Mouse (Mus musculus) limb, embryonic 12.5 days (tissue): ENCODE results near the gene Prr9. TPM values are rescaled to one million over a fixed set of nuclear protein-coding genes. Genes with fewer than 3 reads are reported as not detected.

Experiments used
- ATAC-seq: fragments of 200-750 bp; cut with Nextera tagmentation; 2 replicates; pipeline ENCODE4 v1.8.0; 2017; ENCODE audit warnings: low read depth, moderate TSS enrichment; ENCODE audit not compliant: insufficient number of reproducible peaks, insufficient read depth, low FRiP score, low TSS enrichment
- H3K27ac ChIP-seq: fragments of 300-500 bp; sonication (generic); 2 replicates; pipeline ENCODE4 v1.5.1; 2016; ENCODE audit warnings: mild to moderate bottlenecking, moderate library complexity
- H3K27me3 ChIP-seq: fragments of 300-500 bp; sonication (generic); 2 replicates; pipeline ENCODE4 v1.6.1; 2016; ENCODE audit warnings: mild to moderate bottlenecking, moderate library complexity
- H3K36me3 ChIP-seq: fragments of 300-500 bp; sonication (generic); 2 replicates; pipeline ENCODE4 v1.6.1; 2016; ENCODE audit warnings: mild to moderate bottlenecking, moderate library complexity
- H3K4me1 ChIP-seq: fragments of 300-500 bp; sonication (generic); replicated peaks from 2 replicates; pipeline ENCODE4 v1.6.1; 2016
- H3K4me2 ChIP-seq: fragments of 300-500 bp; sonication (generic); 2 replicates; pipeline ENCODE4 v1.6.1; 2016; ENCODE audit warnings: mild to moderate bottlenecking, moderate library complexity
- H3K4me3 ChIP-seq: fragments of 300-500 bp; sonication (generic); replicated peaks from 2 replicates; pipeline ENCODE4 v1.5.1; 2016; ENCODE audit warnings: mild to moderate bottlenecking
- H3K9ac ChIP-seq: fragments of 300-500 bp; sonication (generic); replicated peaks from 2 replicates; pipeline ENCODE4 v1.6.1; 2016; ENCODE audit warnings: mild to moderate bottlenecking, moderate library complexity
- H3K9me3 ChIP-seq: fragments of 300-500 bp; sonication (generic); 2 replicates; pipeline ENCODE4 v1.6.1; 2016; ENCODE audit warnings: mild to moderate bottlenecking, moderate library complexity
- WGBS: fragments of 180-500 bp; shearing (Covaris S2); methylation state at CpG from one replicate; pipeline ENCODE4 v1.1.7; 2016; 5-methylcytosine and 5-hydroxymethylcytosine counted together
- polyA plus RNA-seq: library from polyadenylated mRNA; unstranded; fragments of >200 nt; fragmentation: Nextera tagmentation; extraction: Ambion mirVana; gene quantifications from 2 replicates; pipeline ENCODE4 v1.2.1, GENCODE M21; 2016

The Prr9 gene
- polyA plus RNA-seq = not detected in 2 replicates

GRCm38 (mm10) chr3:92123847-92124246 is at the start of gene Prr9:
TSS of gene Prr9 (minus strand) at chr3:92123947.
- Histone ChIP-seq H3K4me2 (no peak within 1 kb of the TSS), H3K4me3 (no peak within 1 kb of the TSS), H3K4me1 (no peaks in the 10 kb centered on the region), H3K36me3 (no peaks in the 10 kb centered on the region), H3K9me3 (no peaks in the 10 kb centered on the region), H3K27ac (no peak within 1 kb of the TSS), H3K27me3 (no peaks in the 10 kb centered on the region; the same call in 1 of the 2 replicates), H3K9ac (no peak within 1 kb of the TSS)
- 57% methylated on average over 5 of the region's 5 CpGs for WGBS
- ATAC-seq = no peak

DNA sequence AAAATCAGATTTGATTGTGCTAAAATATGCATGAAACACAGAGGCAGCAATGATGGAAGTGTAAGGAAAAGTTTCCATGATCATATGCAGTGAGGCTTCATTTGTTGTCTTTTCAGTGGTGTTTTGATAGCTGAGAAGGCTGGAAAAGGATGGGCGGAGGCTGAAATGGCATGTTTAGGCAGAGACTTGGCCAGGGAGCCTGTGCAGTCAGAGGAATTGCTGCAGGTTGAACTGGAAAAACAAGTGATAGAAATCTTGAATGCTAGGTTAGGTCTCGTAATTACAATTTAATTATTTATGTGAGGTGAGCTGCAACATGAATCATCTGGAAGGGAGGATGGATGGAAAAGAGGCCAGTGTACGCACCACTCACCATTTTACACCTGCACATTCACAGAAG is 46.1 kb upstream of the Prr9 start:
- no peaks in the 10 kb centered on the region for H3K4me1 ChIP-seq
- H3K4me2 ChIP-seq = no peak overlapping the region
- no peaks in the 10 kb centered on the region for H3K9me3 ChIP-seq
- no peaks in the 10 kb centered on the region for H3K36me3 ChIP-seq
- no peaks in the 10 kb centered on the region for H3K27me3 ChIP-seq
- H3K9ac ChIP-seq = no peak overlapping the region
- no peak for ATAC-seq
- no peak overlapping the region for H3K27ac ChIP-seq
- 73% methylated on average over 3 of the region's 3 CpGs for WGBS
- no peak overlapping the region for H3K4me3 ChIP-seq

- no peak overlapping the region for H3K9ac ChIP-seq
- no peak overlapping the region for H3K4me3 ChIP-seq
- no peaks in the 10 kb centered on the region for H3K9me3 ChIP-seq
- no peaks in the 10 kb centered on the region for H3K27me3 ChIP-seq
- no peak for ATAC-seq
- no peak overlapping the region for H3K27ac ChIP-seq
- no peaks in the 10 kb centered on the region for H3K4me1 ChIP-seq
- no peaks in the 10 kb centered on the region for H3K36me3 ChIP-seq
- H3K4me2 ChIP-seq = no peak overlapping the region
Measured at GRCm38 (mm10) chr3:92153322-92153721, 29.6 kb upstream of the Prr9 start.

GRCm38 (mm10) chr3:92150631-92151277 is 27.0 kb upstream of the Prr9 start:
- 24% methylated on average over 8 of the region's 8 CpGs for WGBS
- ATAC-seq = no peak
- no peaks in the 10 kb centered on the region for H3K27me3 ChIP-seq

DNA sequence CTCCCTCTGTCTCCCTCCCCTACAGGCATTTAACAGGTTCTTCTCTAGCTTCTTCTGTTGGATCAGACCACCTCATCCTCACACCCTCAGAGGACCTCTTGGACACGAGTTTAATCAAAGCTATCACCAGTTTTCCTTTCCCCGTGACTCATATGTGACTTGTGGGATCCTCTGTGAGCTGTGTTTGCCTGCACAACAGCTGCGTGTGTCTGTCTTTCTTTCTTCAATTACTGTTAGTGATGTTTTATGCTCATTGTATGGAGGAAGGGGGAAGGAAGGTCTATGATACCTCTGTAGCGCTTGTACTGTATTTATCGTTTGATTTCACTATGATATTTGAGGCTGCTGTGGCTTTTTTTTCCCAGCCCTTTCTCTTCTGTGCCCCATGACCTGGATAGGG is 24.2 kb upstream of the Prr9 start:
- H3K27me3 ChIP-seq = no peaks in the 10 kb centered on the region
- no peaks in the 10 kb centered on the region for H3K4me1 ChIP-seq
- ATAC-seq = no peak
- H3K9ac ChIP-seq = no peak overlapping the region
- no peak overlapping the region for H3K4me2 ChIP-seq
- H3K9me3 ChIP-seq = no peaks in the 10 kb centered on the region
- H3K36me3 ChIP-seq = no peaks in the 10 kb centered on the region
- no peak overlapping the region for H3K4me3 ChIP-seq
- 80% methylated on average over 5 of the region's 5 CpGs for WGBS
- no peak overlapping the region for H3K27ac ChIP-seq

More at GRCm38 (mm10) chr3:92150631-92151277, 27.0 kb upstream of the Prr9 start:
- H3K9ac ChIP-seq = no peak overlapping the region
- H3K27ac ChIP-seq = no peak overlapping the region
- no peak overlapping the region for H3K4me2 ChIP-seq
- H3K4me1 ChIP-seq = no peaks in the 10 kb centered on the region
- no peak overlapping the region for H3K4me3 ChIP-seq
- no peaks in the 10 kb centered on the region for H3K36me3 ChIP-seq
- H3K9me3 ChIP-seq = no peaks in the 10 kb centered on the region

DNA sequence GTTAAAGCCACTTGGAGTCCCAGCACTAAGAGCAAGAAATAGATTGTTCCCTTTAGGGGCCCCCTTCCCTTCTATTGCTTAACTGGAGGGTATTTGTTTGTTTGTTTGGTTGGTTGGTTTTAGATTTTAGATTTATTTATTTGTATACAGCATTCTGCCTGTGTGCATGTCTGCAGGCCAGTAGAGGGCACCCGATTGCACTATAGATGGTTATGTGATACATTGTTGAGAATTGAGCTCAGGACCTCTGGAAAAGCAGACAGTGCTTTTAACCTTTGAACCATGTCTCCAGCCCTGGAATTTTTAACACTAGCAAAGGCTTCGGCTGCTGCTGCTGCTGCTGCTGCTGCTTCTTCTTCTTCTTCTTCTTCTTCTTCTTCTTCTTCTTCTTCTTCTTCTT is 23.7 kb upstream of the Prr9 start:
- Histone ChIP-seq H3K4me2 (no peak overlapping the region), H3K36me3 (no peaks in the 10 kb centered on the region), H3K4me1 (no peaks in the 10 kb centered on the region), H3K9me3 (no peaks in the 10 kb centered on the region), H3K27me3 (no peaks in the 10 kb centered on the region), H3K27ac (no peak overlapping the region), H3K4me3 (no peak overlapping the region), H3K9ac (no peak overlapping the region)
- no peak for ATAC-seq
- WGBS = 38% methylated on average over 2 of the region's 2 CpGs

DNA sequence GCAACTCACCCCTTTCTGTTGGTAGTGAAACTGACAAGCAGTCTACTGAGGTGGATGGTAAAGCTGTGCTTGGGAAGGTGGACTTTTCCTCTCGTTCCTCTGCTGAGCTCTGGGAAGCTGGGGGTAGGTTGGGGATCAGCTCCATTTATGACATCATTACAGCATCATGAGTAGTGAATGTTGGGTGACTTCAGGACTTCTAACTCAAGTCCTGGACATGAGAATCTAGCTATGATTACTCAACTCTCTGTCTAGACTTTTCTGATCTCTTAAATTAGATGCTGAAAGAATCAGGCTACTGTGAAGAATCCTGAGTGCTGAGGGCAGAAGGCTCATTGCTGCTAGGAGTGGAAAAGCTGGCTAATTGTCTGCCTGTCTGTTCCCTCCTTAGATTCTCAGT is 18.9 kb upstream of the Prr9 start, which contains the start of gene Lelp1:
Gene Lelp1 (minus strand): TSS at position 101 of the 400 bp plus-strand sequence.
- H3K9me3 ChIP-seq = no peaks in the 10 kb centered on the region
- no peak within 1 kb of the TSS for H3K4me2 ChIP-seq
- no peak within 1 kb of the TSS for H3K27ac ChIP-seq
- 60% methylated on average over 1 of the region's 1 CpGs for WGBS
- H3K36me3 ChIP-seq = no peaks in the 10 kb centered on the region
- no peak within 1 kb of the TSS for H3K4me3 ChIP-seq
- no peaks in the 10 kb centered on the region for H3K4me1 ChIP-seq
- no peak for ATAC-seq
- no peak within 1 kb of the TSS for H3K9ac ChIP-seq
- H3K27me3 ChIP-seq = no peaks in the 10 kb centered on the region

DNA sequence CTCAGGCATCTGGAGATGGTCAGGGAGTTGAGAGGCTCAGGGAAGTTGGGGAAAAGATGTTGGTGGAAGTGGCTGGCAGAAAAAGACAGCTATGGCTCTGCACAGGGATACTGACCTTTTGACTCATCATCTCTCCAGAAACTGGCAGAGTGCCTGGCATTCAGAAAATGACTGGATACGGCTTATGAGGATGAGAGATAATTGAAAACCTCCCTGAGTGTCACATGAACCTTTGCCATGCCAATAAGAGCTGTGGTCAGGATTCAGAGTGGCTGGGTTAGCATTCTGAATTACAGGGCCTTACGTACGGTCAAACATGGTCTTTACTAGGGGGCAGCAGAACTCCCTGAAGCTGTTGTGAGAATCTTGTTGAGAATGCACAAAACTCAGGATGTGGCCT is 2.8 kb downstream of the Prr9 start:
- Histone ChIP-seq H3K9ac (no peak overlapping the region), H3K36me3 (no peaks in the 10 kb centered on the region), H3K27me3 (no peaks in the 10 kb centered on the region; the same call in 1 of the 2 replicates), H3K27ac (no peak overlapping the region), H3K9me3 (no peaks in the 10 kb centered on the region), H3K4me3 (no peak overlapping the region), H3K4me1 (no peaks in the 10 kb centered on the region), H3K4me2 (no peak overlapping the region)
- 91% methylated on average over 3 of the region's 3 CpGs for WGBS
- ATAC-seq = no peak

- Histone ChIP-seq H3K9me3 (no peaks in the 10 kb centered on the region), H3K27ac (no peak overlapping the region), H3K4me3 (no peak overlapping the region), H3K4me1 (no peaks in the 10 kb centered on the region), H3K4me2 (no peak overlapping the region), H3K9ac (no peak overlapping the region), H3K36me3 (no peaks in the 10 kb centered on the region), H3K27me3 (no peaks in the 10 kb centered on the region; the same call in 1 of the 2 replicates)
- WGBS = 33% methylated on average over 3 of the region's 3 CpGs
- no peak for ATAC-seq
Measured at GRCm38 (mm10) chr3:92117930-92118329, 5.8 kb downstream of the Prr9 start.

- Histone ChIP-seq H3K4me1 (no peaks in the 10 kb centered on the region), H3K9me3 (no peaks in the 10 kb centered on the region), H3K27me3 (no peaks in the 10 kb centered on the region), H3K27ac (no peak overlapping the region), H3K36me3 (no peaks in the 10 kb centered on the region), H3K4me3 (no peak overlapping the region), H3K9ac (no peak overlapping the region), H3K4me2 (no peak overlapping the region)
- ATAC-seq = no peak
Measured at GRCm38 (mm10) chr3:92111526-92111925, 12.2 kb downstream of the Prr9 start.

DNA sequence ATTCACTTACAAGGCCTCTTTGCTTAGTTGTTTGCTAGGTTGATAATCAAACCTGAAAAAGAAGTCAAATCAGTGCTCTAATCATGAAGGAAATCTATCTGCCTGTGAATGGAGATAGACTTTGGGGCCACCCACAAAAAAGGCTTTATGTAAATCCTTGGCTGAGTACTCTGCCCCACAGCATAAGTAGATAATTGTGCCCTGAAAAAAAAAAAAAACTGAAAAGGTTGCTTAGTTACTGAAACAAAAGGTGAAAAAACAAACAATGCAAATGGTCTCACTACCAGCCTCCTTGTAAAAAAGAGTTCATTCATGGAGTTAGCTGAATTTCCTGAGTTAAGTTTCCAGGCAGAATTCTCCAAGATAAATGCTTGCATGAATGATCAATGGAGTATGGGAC is 13.0 kb downstream of the Prr9 start:
- Histone ChIP-seq H3K9ac (no peak overlapping the region), H3K27me3 (no peaks in the 10 kb centered on the region), H3K9me3 (no peaks in the 10 kb centered on the region), H3K27ac (no peak overlapping the region), H3K4me1 (no peaks in the 10 kb centered on the region), H3K4me3 (no peak overlapping the region), H3K4me2 (no peak overlapping the region), H3K36me3 (no peaks in the 10 kb centered on the region)
- ATAC-seq = no peak

GRCm38 (mm10) chr3:92106582-92106981 is 17.2 kb downstream of the Prr9 start:
- ATAC-seq = no peak
- no peaks in the 10 kb centered on the region for H3K36me3 ChIP-seq
- no peak overlapping the region for H3K27ac ChIP-seq
- no peak overlapping the region for H3K9ac ChIP-seq
- H3K27me3 ChIP-seq = no peaks in the 10 kb centered on the region
- H3K4me3 ChIP-seq = no peak overlapping the region
- WGBS = 14% methylated on average over 6 of the region's 6 CpGs
- H3K9me3 ChIP-seq = no peaks in the 10 kb centered on the region
- no peak overlapping the region for H3K4me2 ChIP-seq
- no peaks in the 10 kb centered on the region for H3K4me1 ChIP-seq
